ENCODE assay signal across 8 mouse cellular contexts in the genomic region with DNA sequence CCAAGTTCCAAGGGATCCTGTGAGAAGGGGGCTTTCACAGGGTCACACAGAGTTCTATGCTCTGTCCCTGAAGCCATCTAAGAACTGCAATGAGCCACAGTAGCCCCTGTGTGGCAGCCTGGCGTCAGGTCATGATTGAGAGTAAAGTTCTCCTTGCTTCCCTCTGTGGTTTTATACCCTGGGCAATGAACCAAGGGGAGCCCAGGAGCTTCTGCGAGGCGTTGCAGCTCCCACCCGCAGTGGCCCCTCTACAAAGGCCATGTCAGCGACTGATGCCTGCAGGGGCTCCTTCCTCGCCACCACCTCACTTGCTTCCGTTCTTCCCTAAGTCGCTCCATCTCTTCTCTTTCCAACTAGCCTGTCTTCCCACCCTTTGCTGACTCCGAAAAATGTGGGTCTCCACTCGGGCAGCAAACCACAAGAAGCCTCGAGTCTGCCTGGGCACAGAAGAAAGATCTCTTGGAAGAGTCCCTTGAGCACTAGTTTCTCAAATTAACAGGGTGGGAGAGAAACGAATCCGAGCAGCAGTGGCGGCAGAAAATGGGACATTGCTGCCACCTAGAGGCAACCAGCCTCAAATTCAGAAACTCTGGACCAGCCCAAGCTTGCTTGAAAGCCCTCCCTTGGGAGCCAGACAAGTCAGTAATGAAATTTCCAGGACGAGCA. TPM values are rescaled to one million over a fixed set of nuclear protein-coding genes. Genes with fewer than 3 reads are reported as not detected.
DNase-seq lines count a peak whose midpoint lies in the region; ATAC-seq and TF ChIP-seq lines count a peak whose summit lies in the region.

No protein-coding gene starts in this region.

- H3K79me2 ChIP-seq in C2C12 (ENCODE audit: control insufficient read depth, insufficient read depth) (no peaks in the 10 kb centered on the region), myocyte (ENCODE audit: control insufficient read depth, insufficient read depth) (no peaks in the 10 kb centered on the region)

- peak overlapping the region; percentile 60 for H3K27ac ChIP-seq in bone marrow macrophage, adult 2 months (ENCODE audit: insufficient read depth, low read depth, low read length)
- no peak overlapping the region for H3K27ac ChIP-seq in heart, embryonic 11.5 days (ENCODE audit: low read depth, low read length)
- no peak overlapping the region for H3K27ac ChIP-seq in kidney, embryonic 15.5 days
- H3K27ac ChIP-seq in liver, embryonic 11.5 days (ENCODE audit: low read depth, low read length): no peak overlapping the region

- H3K27me3 ChIP-seq in C2C12 (ENCODE audit: control insufficient read depth, insufficient read depth, insufficient read length): no peaks in the 10 kb centered on the region
- H3K27me3 ChIP-seq in heart, embryonic 11.5 days (ENCODE audit: control insufficient read depth, insufficient read depth, low read length): no peaks in the 10 kb centered on the region
- no peaks in the 10 kb centered on the region for H3K27me3 ChIP-seq in kidney, embryonic 15.5 days
- H3K27me3 ChIP-seq in liver, embryonic 11.5 days (replicated peaks; ENCODE audit: control insufficient read depth, insufficient read depth, low read length): no peaks in the 10 kb centered on the region
- no peaks in the 10 kb centered on the region for H3K27me3 ChIP-seq in myocyte (ENCODE audit: control insufficient read depth, insufficient read depth, insufficient read length)

- H3ac ChIP-seq in C2C12 (ENCODE audit: control insufficient read depth, insufficient read length, low read depth): peak overlapping the region; percentile 57
- no peak overlapping the region for H3ac ChIP-seq in myocyte (ENCODE audit: control insufficient read depth, insufficient read length)

- TF ChIP-seq CTCF in C2C12 (IDR thresholded peaks at IDR 0.05; ENCODE audit: control insufficient read depth, insufficient read depth, insufficient read length): peak; percentile 55
- peak; percentile 59 for TF ChIP-seq CTCF in bone marrow macrophage, adult 2 months (IDR thresholded peaks at IDR 0.05; ENCODE audit: low read depth, low read length)

- peak overlapping the region; percentile 96 for H3K4me2 ChIP-seq in heart, embryonic 11.5 days
- peak overlapping the region; percentile 79 for H3K4me2 ChIP-seq in kidney, embryonic 15.5 days
- peak overlapping the region; percentile 69 for H3K4me2 ChIP-seq in liver, embryonic 11.5 days
- H3K4me2 ChIP-seq in myocyte (ENCODE audit: low read depth): peak overlapping the region; percentile 98

- peak; percentile 76; the same call in 1 of the 2 replicates for ATAC-seq in erythroblast, adult 5-6 weeks (replicated peaks; ENCODE audit: low FRiP score, poor library complexity, severe bottlenecking)
- 0 out of 2 replicates have a peak, but pooled peaks have one; percentile 25 for ATAC-seq in heart, embryonic 11.5 days (replicated peaks; ENCODE audit: insufficient number of reproducible peaks, low FRiP score, low TSS enrichment)
- ATAC-seq in kidney, embryonic 15.5 days (replicated peaks; ENCODE audit: low FRiP score): peak; percentile 87
- peak; percentile 62 for ATAC-seq in liver, embryonic 11.5 days (replicated peaks; ENCODE audit: low FRiP score)

- H3K79me3 ChIP-seq in C2C12 (ENCODE audit: low read depth): no peaks in the 10 kb centered on the region

- peaks cover 35% of the 10 kb centered on the region for H3K4me1 ChIP-seq in bone marrow macrophage, adult 2 months (ENCODE audit: control insufficient read depth, insufficient read depth, low read length)
- no peaks in the 10 kb centered on the region for H3K4me1 ChIP-seq in heart, embryonic 11.5 days (ENCODE audit: control insufficient read depth, insufficient read depth, low read length)
- 0 out of 2 replicates have a peak, but pooled peaks cover 2% of the 10 kb centered on the region for H3K4me1 ChIP-seq in kidney, embryonic 15.5 days
- no peaks in the 10 kb centered on the region; the same call in 1 of the 2 replicates for H3K4me1 ChIP-seq in liver, embryonic 11.5 days (replicated peaks; ENCODE audit: control insufficient read depth, insufficient read depth, low read length)

- 1% methylated on average over 15 of the region's 15 CpGs for WGBS in heart, embryonic 11.5 days (ENCODE audit: insufficient replicate concordance)
- WGBS in kidney, embryonic 15.5 days: under 1% methylated on average over 15 of the region's 15 CpGs
- WGBS in liver, embryonic 11.5 days: 3% methylated on average over 15 of the region's 15 CpGs

- H3K36me3 ChIP-seq in C2C12 (ENCODE audit: control insufficient read depth, insufficient read depth) (no peaks in the 10 kb centered on the region), myocyte (ENCODE audit: control insufficient read depth, insufficient read depth) (no peaks in the 10 kb centered on the region)
- no peaks in the 10 kb centered on the region for H3K36me3 ChIP-seq in heart, embryonic 11.5 days (ENCODE audit: control insufficient read depth, insufficient read depth, low read length)
- H3K36me3 ChIP-seq in kidney, embryonic 15.5 days: no peaks in the 10 kb centered on the region
- no peaks in the 10 kb centered on the region for H3K36me3 ChIP-seq in liver, embryonic 11.5 days (ENCODE audit: control insufficient read depth, insufficient read depth, low read length)

- peak; percentile 75 for DNase-seq in liver, embryonic 11.5 days (ENCODE audit: low spot score)
- peak; percentile 56 to 82 for DNase-seq in spleen, postnatal 4 days (ENCODE audit: low spot score in 2 of 2)

- no peaks in the 10 kb centered on the region for H3K9me3 ChIP-seq in heart, embryonic 11.5 days (replicated peaks; ENCODE audit: control insufficient read depth, low read length)
- H3K9me3 ChIP-seq in kidney, embryonic 15.5 days (replicated peaks): no peaks in the 10 kb centered on the region
- no peaks in the 10 kb centered on the region for H3K9me3 ChIP-seq in liver, embryonic 11.5 days (ENCODE audit: control insufficient read depth, low read length)

- TF ChIP-seq POLR2A in bone marrow macrophage, adult 2 months (IDR thresholded peaks at IDR 0.05; ENCODE audit: borderline replicate concordance, low read depth, low read length): no peak
- TF ChIP-seq POLR2A in myocyte (IDR thresholded peaks at IDR 0.05; ENCODE audit: insufficient read length, low read depth): no peak

- peak overlapping the region; percentile 67 for H3K9ac ChIP-seq in heart, embryonic 11.5 days (ENCODE audit: low read depth, low read length)
- peak overlapping the region; percentile 49 for H3K9ac ChIP-seq in kidney, embryonic 15.5 days
- H3K9ac ChIP-seq in liver, embryonic 11.5 days (ENCODE audit: low read depth, low read length): peak overlapping the region; percentile 3; the same call in 1 of the 2 replicates

- H3K4me3 ChIP-seq in C2C12 (ENCODE audit: insufficient read depth, poor library complexity, severe bottlenecking) (peak overlapping the region; percentile 23), myocyte (peak overlapping the region; percentile 23)
- peak overlapping the region; percentile 62 for H3K4me3 ChIP-seq in bone marrow macrophage, adult 2 months (ENCODE audit: insufficient read depth, low read length)
- H3K4me3 ChIP-seq in heart, embryonic 11.5 days (ENCODE audit: low read depth, low read length): peak overlapping the region; percentile 50
- peak overlapping the region; percentile 47 for H3K4me3 ChIP-seq in kidney, embryonic 15.5 days (replicated peaks)
- H3K4me3 ChIP-seq in liver, embryonic 11.5 days (ENCODE audit: low read depth, low read length): peak overlapping the region; percentile 36

TF ChIP-seq in C2C12, 6 proteins besides CTCF, POLR2A, EP300 and RAD21:
- TF ChIP-seq FOSL1 (IDR thresholded peaks at IDR 0.05; ENCODE audit: insufficient read depth, low read length, poor library complexity, severe bottlenecking) (no peak), USF1 (IDR thresholded peaks at IDR 0.05; ENCODE audit: low read depth) (no peak), MYOD1 (IDR thresholded peaks at IDR 0.05; ENCODE audit: control insufficient read depth, insufficient read length, low read depth) (no peak), MAX (IDR thresholded peaks at IDR 0.05) (no peak), MYOG (IDR thresholded peaks at IDR 0.05; ENCODE audit: control insufficient read depth, extremely low read depth, insufficient read length) (no peak), CEBPB (IDR thresholded peaks at IDR 0.05; ENCODE audit: low read depth) (no peak)

TF ChIP-seq in myocyte, 11 proteins besides CTCF, POLR2A, EP300 and RAD21:
- TF ChIP-seq MYOG (IDR thresholded peaks at IDR 0.05; ENCODE audit: control insufficient read depth in 1 of 3, insufficient read depth in 1 of 3, insufficient read length in 2 of 3, low read depth in 2 of 3) (no peak), TCF12 (IDR thresholded peaks at IDR 0.05; ENCODE audit: insufficient read depth, poor library complexity, severe bottlenecking) (no peak), POLR2AphosphoS2 (IDR thresholded peaks at IDR 0.05; ENCODE audit: insufficient read length, low read depth) (no peak), TCF3 (IDR thresholded peaks at IDR 0.05; ENCODE audit: insufficient read length, low read depth) (no peak), CEBPB (IDR thresholded peaks at IDR 0.05; ENCODE audit: insufficient read depth, poor library complexity, severe bottlenecking) (no peak), MAX (IDR thresholded peaks at IDR 0.05; ENCODE audit: low read depth) (no peak), REST (IDR thresholded peaks at IDR 0.05; ENCODE audit: insufficient read depth, insufficient read length) (no peak), E2F4 (IDR thresholded peaks at IDR 0.05; ENCODE audit: insufficient read depth) (no peak), MYOD1 (IDR thresholded peaks at IDR 0.05; ENCODE audit: control insufficient read depth in 1 of 3, insufficient read length in 2 of 3, low read depth in 2 of 3) (no peak), SRF (IDR thresholded peaks at IDR 0.05; ENCODE audit: control insufficient read depth, insufficient read length, low read depth) (no peak), USF1 (IDR thresholded peaks at IDR 0.05; ENCODE audit: low read depth) (no peak)

RNA-seq across cellular contexts. Expression of a gene that starts 27.0 kb away (rescaled TPM):
- polyA plus RNA-seq in C2C12 (2012; fragmentation: generic; extraction: Trizol) (not detected), myocyte (2012; fragmentation: generic; extraction: Trizol) (not detected)
- polyA plus RNA-seq in bone marrow macrophage, adult 2 months (2012; ENCODE audit: insufficient read depth, insufficient read length, missing spikeins): not detected in 2 replicates
- not detected in 2 replicates for total RNA-seq in erythroblast, adult 5-6 weeks (2015; ENCODE audit: low replicate concordance)
- not detected in 2 replicates for total RNA-seq in erythroblast, adult 5-6 weeks (2017; ENCODE audit: low replicate concordance)
- not detected in 2 replicates for polyA plus RNA-seq in heart, embryonic 11.5 days (2014; fragmentation: Nextera tagmentation; extraction: Ambion mirVana)
- polyA plus RNA-seq in kidney, embryonic 15.5 days (2015; fragmentation: Nextera tagmentation; extraction: Ambion mirVana): 0.21 TPM in 1 of 2 replicates, not detected in the other
- not detected in 2 replicates for polyA plus RNA-seq in liver, embryonic 11.5 days (2014; fragmentation: Nextera tagmentation; extraction: Ambion mirVana)

Comparison
In these comparisons a context has a peak if more than half of its experiments do, and no peak if none do; other contexts are left out.
1. ATAC-seq: peak in every context shown above with its lines; median percentile 87 in kidney, embryonic 15.5 days; 76 in erythroblast, adult 5-6 weeks; 62 in liver, embryonic 11.5 days; 25 in heart, embryonic 11.5 days.
2. H3K9ac ChIP-seq: peak in every context shown above with its lines; median percentile 67 in heart, embryonic 11.5 days; 49 in kidney, embryonic 15.5 days; 3 in liver, embryonic 11.5 days.